Mouse (Mus musculus) stomach, postnatal 0 days (tissue): ENCODE results near the gene 5730596B20Rik.

Experiments used
- CTCF ChIP-seq: IDR thresholded peaks from 2 replicates; pipeline ENCODE4 v1.5.1; 2016; ENCODE audit warnings: antibody characterized with exemption, low read depth, mild to moderate bottlenecking, moderate library complexity
- EP300 ChIP-seq: optimal IDR thresholded peaks from 2 replicates; pipeline ENCODE3; 2016; ENCODE audit warnings: antibody characterized with exemption

- no peak for TF ChIP-seq EP300
- TF ChIP-seq CTCF, result no peak
These were observed 11.9 kb downstream of the 5730596B20Rik start for GRCm38 (mm10) chr6:52189172-52189591.
